Mouse (Mus musculus) kidney, adult 2 months (tissue): ENCODE results near the gene Olfr572.

Experiments
- CTCF ChIP-seq: fragments of 200-500 bp; conservative IDR thresholded peaks from 2 replicates; pipeline ENCODE4 v1.5.1; 2011; ENCODE audit warnings: low read depth, mild to moderate bottlenecking, control low read depth, low read length, moderate library complexity, mixed read lengths; ENCODE audit not compliant: insufficient read depth, insufficient read length
- POLR2A ChIP-seq: fragments of 200-500 bp; IDR thresholded peaks from one replicate; pipeline ENCODE4 v1.6.1; 2011; ENCODE audit warnings: low read depth, low read length, control low read depth

DNA sequence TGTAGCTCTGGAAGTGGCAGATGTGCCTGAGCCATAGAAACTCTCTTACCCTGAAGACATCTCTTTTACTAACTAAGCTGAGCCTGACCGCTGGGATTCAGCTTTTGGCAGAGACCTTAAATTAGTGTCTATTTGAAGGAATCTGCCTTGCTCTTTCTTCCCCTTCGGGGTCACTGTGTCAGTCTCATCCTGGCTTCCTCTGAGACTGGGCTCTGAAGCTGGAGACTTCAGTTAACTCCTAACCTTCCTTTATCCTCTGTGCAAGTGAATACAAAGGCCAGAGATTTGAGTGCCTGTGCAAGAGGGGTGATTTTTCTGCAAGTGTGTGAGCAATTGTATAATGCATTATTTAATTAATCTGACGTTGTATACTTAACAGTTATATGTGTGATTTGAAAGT is 33.4 kb upstream of the Olfr572 start, which contains the start of gene Olfr569:
- TF ChIP-seq CTCF: no peak
- TF ChIP-seq POLR2A: no peak
